Mouse (Mus musculus) frontal cortex, adult 2 months (tissue): ENCODE measurements around the gene Nasp. TPM values are rescaled to one million over a fixed set of nuclear protein-coding genes. Genes with fewer than 3 reads are reported as not detected.

Experiments used
- polyA plus RNA-seq: library from polyadenylated mRNA; depleted of rRNA; stranded (reverse); fragments of >200 nt; gene quantifications from 2 replicates; pipeline ENCODE4 v1.2.3, GENCODE M21; 2012; rRNA removed

Gene Nasp
- polyA plus RNA-seq, 1 experiment, result 28.1 TPM

Other genes starting within 250 kb of the Nasp start
- gene Mast2, start 163.8 kb downstream of the Nasp start, polyA plus RNA-seq, result 91.5 and 91.7 TPM in 2 replicates
- gene Ipp, start 120.4 kb downstream of the Nasp start, polyA plus RNA-seq, result 6.7 and 8.7 TPM in 2 replicates
- 7.7 and 9.5 TPM in 2 replicates for gene Tmem69, start 72.0 kb downstream of the Nasp start, polyA plus RNA-seq
- gene Gpbp1l1, start 70.3 kb downstream of the Nasp start, polyA plus RNA-seq, result 36.7 and 37.4 TPM in 2 replicates
- gene Ccdc17, start 31.3 kb downstream of the Nasp start, polyA plus RNA-seq, result 5.4 and 5.9 TPM in 2 replicates
- gene Akr1a1, start 23.7 kb upstream of the Nasp start, polyA plus RNA-seq, result 464 and 487 TPM in 2 replicates
- gene Prdx1, start 57.6 kb upstream of the Nasp start, polyA plus RNA-seq, result 212 and 256 TPM in 2 replicates
- gene Mmachc, start 80.5 kb upstream of the Nasp start, polyA plus RNA-seq, result 18.5 and 19.5 TPM in 2 replicates
- gene Ccdc163, start 80.6 kb upstream of the Nasp start, polyA plus RNA-seq, result 19.4 and 22.8 TPM in 2 replicates
- gene Tesk2, start 93.0 kb upstream of the Nasp start, polyA plus RNA-seq, result 5.2 and 5.9 TPM in 2 replicates
- gene Toe1, start 179.7 kb upstream of the Nasp start, polyA plus RNA-seq, result 19.9 and 21.7 TPM in 2 replicates
- 5.8 and 7.2 TPM in 2 replicates for gene Mutyh, start 179.8 kb upstream of the Nasp start, polyA plus RNA-seq
- gene Hpdl, start 193.8 kb upstream of the Nasp start, polyA plus RNA-seq, result 1.6 and 1.7 TPM in 2 replicates
- 9.4 and 10.5 TPM in 2 replicates for gene Zswim5, start 249.4 kb upstream of the Nasp start, polyA plus RNA-seq